Mouse (Mus musculus): ENCODE measurements around the gene Pld4.
A peak's percentile ranks its signal among the peaks of the same experiment; 100 is the strongest.
"Not testable (repeated sequence)": the region's sequence is repeated elsewhere in the genome, so short reads cannot be mapped to it uniquely, and the experiment has no call there.

Gene Pld4

DNA sequence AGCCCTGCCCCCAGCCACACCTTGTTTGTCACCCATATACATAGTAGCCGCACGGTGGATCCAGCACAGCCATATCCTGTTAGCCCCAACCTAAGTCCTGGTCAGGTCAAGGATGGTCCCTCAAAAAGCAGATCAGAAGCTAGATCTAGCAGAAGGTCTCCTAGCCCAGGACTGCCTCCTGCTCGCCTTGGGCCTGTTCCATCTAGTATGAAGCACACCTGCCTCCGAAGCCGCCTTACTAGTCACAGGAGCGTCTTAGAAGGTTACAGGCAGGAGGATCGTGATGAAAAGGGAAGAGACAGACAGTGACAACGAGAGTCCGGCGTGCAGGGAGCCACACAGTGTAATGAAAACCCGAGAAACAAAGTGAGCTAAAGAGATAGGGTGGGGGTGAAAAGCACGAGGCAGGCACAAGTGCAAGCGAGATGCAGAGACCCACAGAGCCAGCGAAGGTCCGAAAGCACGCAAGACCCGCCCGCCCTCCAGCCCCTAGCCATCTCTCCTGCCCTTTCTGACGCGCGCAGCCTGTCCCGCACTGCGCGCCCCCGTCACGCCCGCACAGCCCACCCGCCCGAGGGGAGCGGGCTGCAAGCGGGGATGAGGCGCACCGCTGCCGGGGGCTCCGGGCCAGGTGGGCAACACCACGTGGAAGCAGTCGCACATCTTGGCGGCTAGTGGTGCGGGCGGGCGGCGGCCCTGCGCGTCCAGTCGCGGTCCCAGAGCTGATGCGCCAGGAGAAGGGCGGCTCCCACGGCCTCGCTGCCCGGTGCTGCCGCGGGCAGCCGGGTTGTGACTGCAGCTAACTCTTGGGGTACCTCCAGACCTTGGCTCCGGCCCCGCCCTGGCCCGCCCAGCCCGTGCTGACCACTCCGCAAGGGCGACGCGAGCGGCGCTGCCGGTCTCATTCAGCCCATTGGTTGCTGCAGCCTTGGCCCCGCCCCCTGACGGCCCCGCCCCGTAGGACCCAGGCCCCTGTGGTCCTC is 41.7 kb downstream of the Pld4 start, which contains the start of gene Ahnak2:
Ahnak2 (minus strand) TSS at position 794 of the 983 bp plus-strand sequence.
- peak; percentile 54 for DNase-seq

DNA sequence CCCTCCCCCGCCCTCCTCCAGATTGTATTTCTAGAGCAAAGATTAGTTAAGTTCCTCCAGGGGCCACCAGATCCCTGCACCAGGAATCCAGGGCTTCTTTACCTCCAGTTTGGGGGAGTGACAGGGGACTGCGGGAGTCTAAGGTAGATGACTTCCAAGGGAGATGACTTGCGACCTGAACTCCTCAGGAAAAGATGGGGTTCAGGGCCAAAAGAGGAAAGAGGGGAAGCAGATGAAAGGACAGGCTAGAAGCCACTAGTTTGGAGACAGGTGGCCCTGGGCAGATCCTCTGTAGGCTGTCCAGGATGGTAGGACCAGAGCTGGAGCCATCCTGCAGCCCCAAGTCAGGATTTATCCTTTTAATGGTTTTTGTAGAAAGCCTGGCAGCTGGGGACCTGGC is 42.5 kb downstream of the Pld4 start:
- no peak for DNase-seq

DNA sequence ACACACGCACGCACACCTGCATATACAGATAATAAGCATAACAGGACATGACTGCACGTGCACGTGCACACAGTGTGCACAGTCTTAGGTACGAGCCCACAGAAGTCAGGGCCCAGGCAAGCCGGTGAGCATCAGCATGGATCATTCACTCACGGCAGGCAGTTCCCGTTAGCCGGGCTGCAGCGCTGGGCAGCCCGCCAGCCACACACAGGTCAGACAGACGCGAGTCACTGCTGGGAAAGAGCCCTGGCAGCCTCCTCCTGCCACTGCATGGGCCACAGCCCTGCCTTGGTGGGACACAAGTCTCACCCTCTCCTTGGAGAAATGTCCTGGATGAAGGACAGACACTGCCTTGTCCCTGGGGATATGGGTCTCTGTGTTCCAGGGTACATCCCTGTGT is 43.6 kb downstream of the Pld4 start:
- no peak for DNase-seq

DNA sequence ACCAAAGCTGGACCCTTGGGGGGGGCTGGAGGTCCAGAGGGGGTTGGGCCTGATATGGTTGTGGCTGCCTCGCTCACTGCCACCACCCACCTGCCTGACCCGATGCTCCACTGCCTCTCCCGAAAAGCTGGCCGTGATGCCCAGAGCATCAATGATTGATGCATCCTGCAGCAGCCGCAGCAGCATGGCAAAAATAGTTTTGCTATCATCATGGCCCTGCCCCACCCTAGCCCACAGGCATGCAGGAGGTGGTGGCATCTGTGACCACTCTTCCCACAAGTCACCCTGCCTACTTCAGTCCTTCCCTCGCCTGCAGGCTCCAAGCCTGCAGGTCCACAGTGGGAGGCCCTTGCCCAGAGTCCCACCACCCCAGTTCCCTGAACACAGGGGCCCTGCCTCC is 45.6 kb downstream of the Pld4 start:
- no peak for DNase-seq

DNA sequence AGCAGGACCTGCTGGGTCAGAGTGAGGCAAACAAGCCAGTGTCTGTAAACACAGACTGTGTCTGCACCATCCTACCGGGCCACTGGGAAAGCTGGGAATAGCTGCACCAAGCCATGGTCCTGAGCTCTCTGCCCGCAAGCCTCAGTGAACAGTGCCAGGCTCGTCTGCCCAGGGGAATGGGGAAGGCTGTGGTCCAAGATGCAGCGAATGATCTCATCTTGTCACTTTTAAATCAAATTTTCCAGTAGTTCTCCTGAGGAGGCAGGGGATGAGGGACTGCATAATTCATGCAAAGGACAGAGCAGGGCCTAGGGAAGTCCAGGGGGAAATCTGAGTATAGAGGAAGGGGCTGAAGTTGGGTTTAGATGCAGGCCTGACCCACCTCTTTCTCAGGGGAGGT is 47.3 kb downstream of the Pld4 start:
- no peak for DNase-seq

DNA sequence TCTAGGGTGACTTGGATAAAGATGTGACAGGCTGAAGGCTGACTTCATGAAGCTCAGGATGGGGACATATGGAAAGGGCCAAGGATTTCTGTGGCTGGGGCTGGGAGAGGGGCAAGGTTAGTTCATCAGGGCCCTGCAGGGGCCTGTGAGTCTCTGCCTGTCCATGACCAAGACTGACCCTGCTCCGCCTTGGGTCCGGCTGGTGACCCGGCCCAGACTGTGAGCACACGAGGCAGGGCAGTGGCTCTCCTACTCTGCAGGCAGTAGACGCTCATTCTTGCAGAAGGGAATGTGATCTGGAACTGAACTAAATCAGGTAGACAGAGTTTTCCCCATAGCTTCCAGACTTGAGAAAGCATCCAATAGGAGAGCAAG is 47.7 kb downstream of the Pld4 start:
- DNase-seq = no peak

DNA sequence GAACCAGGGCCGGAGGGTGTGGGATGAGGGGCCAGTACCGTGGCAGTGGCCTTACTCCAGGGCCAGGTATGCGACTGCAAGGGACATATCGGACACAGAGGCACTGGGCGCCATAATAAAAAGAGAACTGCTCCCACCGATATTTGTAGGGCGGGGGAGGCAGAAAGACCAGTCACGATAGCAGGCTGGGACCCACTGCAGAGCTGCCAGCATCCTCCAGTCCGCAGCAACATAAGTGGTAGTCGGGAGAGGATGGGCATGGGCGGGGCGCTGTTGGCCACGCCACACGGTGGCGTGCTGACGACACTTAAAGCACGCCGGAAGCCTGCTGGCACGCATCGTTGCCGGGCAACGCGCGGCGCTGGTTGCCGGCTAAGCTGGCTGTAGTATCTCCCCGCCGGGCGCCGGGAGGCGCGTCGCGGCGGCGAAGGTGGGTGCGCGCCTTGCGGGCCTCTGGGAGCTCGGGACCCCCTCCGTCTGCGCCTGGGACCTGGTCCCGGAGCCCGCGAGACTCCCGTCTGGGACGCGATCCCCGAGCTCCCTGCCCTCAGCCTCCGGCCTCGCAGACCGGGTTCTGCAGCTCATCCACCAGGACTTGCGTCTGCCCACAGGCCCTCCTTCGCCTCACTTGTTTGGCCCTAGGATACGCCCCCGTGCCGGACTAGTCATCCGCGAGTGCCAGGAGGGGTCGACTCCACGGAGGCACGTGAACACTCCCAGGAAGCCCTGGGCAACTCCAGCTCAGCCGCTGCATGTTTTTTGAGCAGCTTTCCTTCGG is 48.3 kb downstream of the Pld4 start, which contains the start of gene Clba1:
Clba1 (plus strand) TSS at position 351 of the 778 bp plus-strand sequence.
- DNase-seq = peak; percentile 87

DNA sequence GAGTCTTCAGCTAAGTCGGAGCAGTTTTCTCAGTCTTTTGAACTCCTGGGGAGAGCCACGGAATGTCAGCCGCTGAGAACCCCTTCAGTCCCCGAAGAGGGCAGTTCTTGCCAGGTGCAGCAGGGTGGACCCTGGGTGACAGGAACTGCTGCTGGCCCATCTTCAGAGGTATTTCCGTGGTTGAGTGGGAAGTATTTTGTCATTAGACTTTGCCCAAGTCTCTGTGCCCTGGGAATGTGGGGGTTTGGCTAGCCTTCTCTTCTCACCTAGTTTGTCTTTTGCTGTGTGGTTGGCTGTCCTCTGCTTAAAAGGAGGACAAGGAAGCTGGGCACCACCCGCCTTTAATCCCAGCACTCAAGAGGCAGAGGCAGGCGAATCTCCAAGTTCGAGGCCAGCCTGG is 49.2 kb downstream of the Pld4 start:
- DNase-seq = no peak

DNA sequence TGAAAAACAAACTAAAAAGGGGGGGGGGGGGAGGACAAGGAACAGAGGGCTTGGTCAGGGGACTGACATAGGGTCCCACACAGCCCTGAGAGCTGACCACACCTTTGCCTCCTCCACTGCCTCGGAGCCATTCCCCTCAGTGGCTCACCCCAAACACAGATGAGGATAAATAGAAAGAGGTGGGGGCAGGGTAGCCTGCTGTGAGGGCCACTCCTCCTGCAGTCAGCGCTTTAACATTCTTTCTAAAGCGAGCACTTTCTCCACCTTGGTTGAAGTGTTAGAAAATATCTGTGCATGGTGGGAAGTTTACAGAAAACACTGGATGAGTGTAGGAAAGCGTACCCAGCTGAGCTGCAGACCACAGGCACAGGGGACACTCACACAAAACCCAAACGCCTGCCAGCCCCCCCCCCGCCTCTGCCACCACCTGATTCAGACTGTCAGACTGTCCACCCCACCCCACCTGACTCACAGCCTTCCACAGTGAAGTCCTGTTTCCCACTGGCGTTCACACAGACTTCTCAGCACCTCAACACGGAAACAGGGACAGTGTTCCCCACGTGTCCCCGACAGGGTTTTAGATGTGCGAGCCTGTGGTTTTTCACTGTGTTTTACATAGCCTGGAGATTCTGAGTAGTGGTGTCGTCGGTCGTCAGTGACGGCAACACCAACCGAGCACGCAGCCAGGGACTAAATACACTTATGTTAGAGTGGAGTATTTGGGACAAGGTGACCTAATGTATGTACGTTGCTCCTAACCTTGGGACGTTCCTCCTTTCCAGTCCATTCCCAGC is 49.8 kb downstream of the Pld4 start:
- DNase-seq = no peak

DNA sequence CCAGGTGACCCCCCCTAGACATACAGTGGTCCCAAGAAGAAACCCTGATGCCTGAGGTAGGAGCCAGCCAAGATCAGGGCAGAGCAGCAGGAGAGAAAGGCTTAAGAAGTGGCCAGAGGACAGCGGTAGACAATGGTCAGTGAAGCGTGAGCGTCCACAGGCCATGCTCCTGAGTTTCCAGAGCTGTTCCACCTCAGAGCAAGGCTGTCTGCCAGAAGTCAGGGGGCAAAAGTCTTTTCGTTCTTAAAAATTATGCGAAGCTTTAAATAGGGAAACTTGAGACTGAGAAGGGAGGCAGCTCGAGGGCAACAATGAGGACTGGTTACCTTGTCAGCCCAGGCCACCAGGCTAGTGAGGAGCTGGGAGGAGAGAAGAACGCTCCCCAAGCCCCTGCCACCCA is 52.9 kb downstream of the Pld4 start:
- DNase-seq = no peak

DNA sequence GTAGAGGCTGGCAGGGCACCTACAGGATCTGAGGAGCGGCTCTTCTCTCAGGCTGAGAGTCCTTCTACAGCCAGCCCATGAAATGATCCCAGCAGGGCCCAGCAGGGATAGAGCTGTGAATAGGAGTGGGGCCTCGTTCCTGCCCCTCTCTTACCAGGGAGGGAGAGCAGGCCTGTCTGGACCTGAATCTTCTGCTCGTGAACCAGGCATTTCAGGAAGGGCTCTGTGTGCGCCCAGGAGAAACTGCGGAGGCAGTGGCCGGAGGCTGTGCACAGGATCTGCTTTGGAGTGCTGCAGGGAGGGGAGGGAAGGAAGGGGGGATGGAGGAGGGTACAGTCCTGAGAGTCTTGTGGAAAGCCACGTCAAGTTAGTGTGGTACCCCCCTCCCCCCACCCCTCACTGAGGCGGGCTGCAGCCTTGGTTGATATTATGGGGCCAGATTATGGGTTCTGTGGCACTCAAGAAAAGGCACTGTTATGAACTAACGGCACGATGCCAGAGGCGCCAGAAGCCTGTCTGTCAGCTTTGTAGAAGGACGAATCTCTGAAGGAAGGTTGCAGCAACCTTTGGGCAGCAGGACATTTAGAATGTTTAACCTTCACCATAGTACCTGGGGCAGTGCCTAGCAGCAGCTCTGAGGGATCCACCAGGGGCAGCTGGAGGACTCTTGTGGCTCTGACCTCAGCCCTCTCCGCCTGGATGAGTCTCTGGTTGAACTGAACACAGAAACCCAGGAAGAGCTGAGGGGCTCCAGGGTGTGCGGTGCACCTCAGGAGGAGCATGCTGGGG is 54.4 kb downstream of the Pld4 start:
- DNase-seq = no peak

DNA sequence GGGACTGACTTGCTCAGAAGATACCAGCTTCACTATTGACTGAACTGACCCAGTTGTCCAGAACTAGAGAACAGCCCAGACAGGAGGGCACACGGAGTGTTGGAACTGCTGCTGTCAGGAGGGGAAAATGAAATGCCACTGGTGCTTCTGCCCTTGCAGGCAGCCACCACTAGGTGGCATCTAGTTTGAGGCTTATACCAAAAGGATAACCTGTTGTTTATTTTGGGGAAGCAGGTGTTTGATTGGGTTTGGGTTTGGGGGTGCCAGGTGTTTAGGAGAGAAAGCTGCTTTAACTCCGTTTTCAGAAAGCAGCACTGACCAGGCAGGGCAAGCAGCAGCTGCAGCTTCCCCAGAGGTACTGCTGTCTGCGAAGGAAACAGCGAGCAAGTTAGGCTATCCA is 55.8 kb downstream of the Pld4 start:
- DNase-seq = peak; percentile 58

DNA sequence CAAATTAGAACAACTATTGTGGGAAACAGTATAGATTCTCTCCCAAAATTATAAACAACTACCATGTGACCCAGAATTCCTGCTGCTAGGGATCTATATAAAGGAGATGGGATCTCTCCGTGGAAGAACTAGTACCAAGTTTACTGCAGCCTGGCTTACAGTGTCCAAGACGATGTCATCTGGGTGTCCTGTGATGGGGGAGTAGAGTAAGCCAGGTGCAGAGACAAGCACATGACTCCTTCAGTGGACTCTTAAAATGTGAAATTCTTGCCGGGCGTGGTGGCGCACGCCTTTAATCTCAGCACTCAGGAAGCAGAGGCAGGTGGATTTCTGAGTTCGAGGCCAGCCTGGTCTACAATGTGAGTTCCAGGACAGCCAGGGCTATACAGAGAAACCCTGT is 56.4 kb downstream of the Pld4 start:
- DNase-seq = not testable (repeated sequence)

Data from liver (tissue).